Mouse (Mus musculus) small intestine, adult 2 months (tissue): Measurements from ENCODE around the gene Capzb.

Experiments
- CTCF ChIP-seq: fragments of 200-500 bp; IDR thresholded peaks from 2 replicates; pipeline ENCODE4 v1.5.1; 2012; ENCODE audit warnings: low read depth, mild to moderate bottlenecking, control low read depth, inconsistent platforms, low read length, moderate library complexity, mixed read lengths; ENCODE audit not compliant: insufficient replicate concordance, insufficient read length; ENCODE audit errors: extremely low read depth
- POLR2A ChIP-seq: fragments of 200-500 bp; IDR thresholded peaks from 2 replicates; pipeline ENCODE4 v1.6.1; 2012; ENCODE audit warnings: low read depth, mild to moderate bottlenecking, control low read depth, inconsistent platforms, low read length, moderate library complexity

DNA sequence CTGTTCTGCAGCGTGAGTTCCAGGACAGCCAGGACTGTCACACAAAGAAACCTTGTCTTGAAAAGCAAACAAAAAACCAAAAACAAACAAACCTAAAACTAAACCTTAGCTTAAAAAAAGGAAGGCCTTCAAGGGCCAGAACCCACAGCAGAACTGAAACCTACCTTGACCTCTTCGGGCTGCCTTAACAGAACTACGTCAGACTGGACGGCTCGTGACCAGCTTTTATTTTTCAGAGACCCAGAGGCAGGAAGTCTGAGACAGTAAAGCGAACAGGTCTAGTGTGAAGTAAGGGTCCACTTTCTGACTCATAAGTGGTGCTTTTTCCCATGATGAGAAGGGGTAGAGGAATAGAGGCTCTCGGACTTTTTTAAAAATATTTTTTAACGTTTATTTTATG, 26.5 kb upstream of the Capzb start:
- no peak for TF ChIP-seq POLR2A
- TF ChIP-seq CTCF: no peak
